Mouse (Mus musculus) erythroblast, embryonic 14.5 days (primary cell): Measurements from ENCODE around the gene Prss43.

Experiments used
- GATA1 ChIP-seq: IDR thresholded peaks from 2 replicates; pipeline ENCODE4 v1.6.1; 2012; ENCODE audit warnings: low read length, inconsistent platforms, mixed read lengths
- TAL1 ChIP-seq: IDR thresholded peaks from 3 replicates; pipeline ENCODE4 v1.6.1; 2012; ENCODE audit warnings: low read length, inconsistent platforms, mixed read lengths

DNA sequence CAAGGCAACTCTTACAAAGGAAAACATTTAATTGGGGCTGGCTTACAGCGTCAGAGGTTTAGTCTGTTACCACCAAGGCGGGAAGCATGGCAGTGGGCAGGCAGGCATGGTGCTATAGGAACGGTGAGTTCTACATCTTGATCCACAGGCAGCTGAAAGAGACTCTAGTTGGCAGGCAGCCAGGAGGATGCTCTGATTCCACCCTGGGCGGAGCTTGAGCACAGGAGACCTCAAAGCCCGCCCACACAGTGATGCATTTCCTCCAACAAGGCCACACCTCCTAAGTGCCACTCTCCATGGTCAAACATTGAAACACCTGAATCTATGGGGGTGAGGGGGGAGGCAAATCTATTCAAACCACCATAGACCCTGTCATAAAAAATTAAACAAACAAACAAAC is 6.5 kb downstream of the Prss43 start:
- TF ChIP-seq GATA1, result no peak
- no peak for TF ChIP-seq TAL1
